Mouse (Mus musculus) neural tube, embryonic 14.5 days (tissue): ENCODE measurements around the gene Tomm5. TPM values are rescaled to one million over a fixed set of nuclear protein-coding genes. Genes with fewer than 3 reads are reported as not detected.

Source experiments
- ATAC-seq: fragments of 200-750 bp; cut with Nextera tagmentation; 2 replicates; pipeline ENCODE4 v1.8.0; 2017; ENCODE audit warnings: low read depth, mild to moderate bottlenecking, moderate TSS enrichment, moderate library complexity
- H3K27ac ChIP-seq: fragments of 300-500 bp; sonication (generic); 2 replicates; pipeline ENCODE4 v1.5.1; 2014; ENCODE audit warnings: low read depth, mild to moderate bottlenecking, control low read depth, low read length, moderate library complexity, mixed read lengths
- H3K27me3 ChIP-seq: fragments of 300-500 bp; sonication (generic); 2 replicates; pipeline ENCODE4 v1.6.1; 2014; ENCODE audit warnings: low read length; ENCODE audit not compliant: control insufficient read depth, insufficient read depth
- H3K36me3 ChIP-seq: fragments of 300-500 bp; sonication (generic); 2 replicates; pipeline ENCODE4 v1.6.1; 2014; ENCODE audit warnings: low read length, mixed read lengths; ENCODE audit not compliant: control insufficient read depth, insufficient read depth
- H3K4me1 ChIP-seq: fragments of 300-500 bp; sonication (generic); 2 replicates; pipeline ENCODE4 v1.6.1; 2014; ENCODE audit warnings: low read length; ENCODE audit not compliant: control insufficient read depth, insufficient read depth
- H3K4me2 ChIP-seq: fragments of 300-500 bp; sonication (generic); 2 replicates; pipeline ENCODE4 v1.6.1; 2014; ENCODE audit warnings: mild to moderate bottlenecking, low read depth, low read length, control low read depth
- H3K4me3 ChIP-seq: fragments of 300-500 bp; sonication (generic); 2 replicates; pipeline ENCODE4 v1.5.1; 2014; ENCODE audit warnings: low read depth, low read length, control low read depth, mixed read lengths
- H3K9ac ChIP-seq: fragments of 300-500 bp; sonication (generic); replicated peaks from 2 replicates; pipeline ENCODE4 v1.6.1; 2014; ENCODE audit warnings: low read depth, mild to moderate bottlenecking, control low read depth, low read length, mixed read lengths
- H3K9me3 ChIP-seq: fragments of 300-500 bp; sonication (generic); 2 replicates; pipeline ENCODE4 v1.6.1; 2016; ENCODE audit warnings: low read length; ENCODE audit not compliant: control insufficient read depth
- WGBS: fragments of 180-500 bp; shearing (Covaris S2); extraction: QIAGEN DNeasy Blood & Tissue Kit; methylation state at CpG from one replicate; pipeline ENCODE4 v1.1.7; 2014; 5-methylcytosine and 5-hydroxymethylcytosine counted together
- polyA plus RNA-seq: library from polyadenylated mRNA; unstranded; fragments of >200 nt; fragmentation: Nextera tagmentation; extraction: Ambion mirVana; gene quantifications from 2 replicates; pipeline ENCODE4 v1.2.1, GENCODE M21; 2014

Gene Tomm5
- polyA plus RNA-seq, 1 experiment from 2014 or later = 166 TPM

- no peak for ATAC-seq
- H3K27me3 ChIP-seq = no peaks in the 10 kb centered on the region
- H3K9me3 ChIP-seq = no peaks in the 10 kb centered on the region
- H3K27ac ChIP-seq = no peak overlapping the region
- peaks cover 10% of the 10 kb centered on the region; the same call in 1 of the 2 replicates for H3K36me3 ChIP-seq
- H3K4me1 ChIP-seq = peaks cover 8% of the 10 kb centered on the region
- no peak overlapping the region for H3K4me2 ChIP-seq
- no peak overlapping the region for H3K9ac ChIP-seq
- 63% methylated on average over 8 of the region's 8 CpGs for WGBS
- no peak overlapping the region for H3K4me3 ChIP-seq
These were observed 669 bp upstream of the Tomm5 start for GRCm38 (mm10) chr4:45108456-45109110.

GRCm38 (mm10) chr4:45107066-45107465 is 848 bp downstream of the Tomm5 start:
- ATAC-seq = no peak
- H3K27ac ChIP-seq = no peak overlapping the region
- H3K9me3 ChIP-seq = no peaks in the 10 kb centered on the region
- peak overlapping the region; percentile 70 for H3K4me3 ChIP-seq
- 10% methylated on average over 4 of the region's 4 CpGs for WGBS
- no peaks in the 10 kb centered on the region for H3K27me3 ChIP-seq
- H3K9ac ChIP-seq = peak overlapping the region; percentile 72
- peaks cover 11% of the 10 kb centered on the region; the same call in 1 of the 2 replicates for H3K36me3 ChIP-seq
- peak overlapping the region; percentile 81 for H3K4me2 ChIP-seq
- peaks cover 8% of the 10 kb centered on the region for H3K4me1 ChIP-seq

- ATAC-seq = no peak
- Histone ChIP-seq H3K4me1 (peaks cover 8% of the 10 kb centered on the region), H3K27ac (no peak overlapping the region), H3K27me3 (no peaks in the 10 kb centered on the region), H3K4me3 (no peak overlapping the region), H3K4me2 (peak overlapping the region; percentile 81; the same call in 1 of the 2 replicates), H3K9ac (no peak overlapping the region), H3K9me3 (no peaks in the 10 kb centered on the region), H3K36me3 (peaks cover 14% of the 10 kb centered on the region; the same call in 1 of the 2 replicates)
- 77% methylated on average over 5 of the region's 5 CpGs for WGBS
These were observed 1.5 kb downstream of the Tomm5 start for GRCm38 (mm10) chr4:45106409-45106808.

GRCm38 (mm10) chr4:45097198-45097872 is 10.6 kb downstream of the Tomm5 start:
- ATAC-seq = no peak
- Histone ChIP-seq H3K4me2 (no peak overlapping the region), H3K4me1 (no peaks in the 10 kb centered on the region), H3K36me3 (peaks cover 7% of the 10 kb centered on the region; the same call in 1 of the 2 replicates), H3K4me3 (no peak overlapping the region), H3K9me3 (no peaks in the 10 kb centered on the region), H3K9ac (no peak overlapping the region), H3K27me3 (no peaks in the 10 kb centered on the region), H3K27ac (no peak overlapping the region)
- 27% methylated on average over 7 of the region's 7 CpGs for WGBS

- Histone ChIP-seq H3K4me3 (peak overlapping the region; percentile 97), H3K4me2 (peak overlapping the region; percentile 69), H3K36me3 (no peaks in the 10 kb centered on the region), H3K27me3 (no peaks in the 10 kb centered on the region; the same call in 1 of the 2 replicates), H3K9ac (no peak overlapping the region), H3K4me1 (0 out of 2 replicates have a peak, but pooled peaks cover 4% of the 10 kb centered on the region), H3K9me3 (no peaks in the 10 kb centered on the region), H3K27ac (no peak overlapping the region)
- peak; percentile 7; the same call in 1 of the 2 replicates for ATAC-seq
- 50% methylated on average over 8 of the region's 8 CpGs for WGBS
These were observed 23.0 kb downstream of the Tomm5 start for GRCm38 (mm10) chr4:45084895-45085290.

GRCm38 (mm10) chr4:45084021-45084894 is 23.7 kb downstream of the Tomm5 start, which contains the start of gene Fbxo10:
Fbxo10 (minus strand) TSS chr4:45084604.
- ATAC-seq = peak; percentile 90
- Histone ChIP-seq H3K9me3 (no peaks in the 10 kb centered on the region), H3K36me3 (no peaks in the 10 kb centered on the region), H3K4me1 (0 out of 2 replicates have a peak, but pooled peaks cover 4% of the 10 kb centered on the region), H3K27me3 (no peaks in the 10 kb centered on the region; the same call in 1 of the 2 replicates), H3K27ac (peak within 1 kb of the TSS; percentile 79), H3K4me3 (peak within 1 kb of the TSS; percentile 97), H3K9ac (peak within 1 kb of the TSS; percentile 93), H3K4me2 (peak within 1 kb of the TSS; percentile 69)
- under 1% methylated on average over 75 of the region's 77 CpGs for WGBS

- Histone ChIP-seq H3K4me1 (0 out of 2 replicates have a peak, but pooled peaks cover 4% of the 10 kb centered on the region), H3K4me3 (peak overlapping the region; percentile 97), H3K27me3 (no peaks in the 10 kb centered on the region; the same call in 1 of the 2 replicates), H3K9ac (peak overlapping the region; percentile 93; the same call in 1 of the 2 replicates), H3K36me3 (no peaks in the 10 kb centered on the region), H3K4me2 (peak overlapping the region; percentile 69), H3K9me3 (no peaks in the 10 kb centered on the region), H3K27ac (no peak overlapping the region; the same call in 1 of the 2 replicates)
- WGBS = 1% methylated on average over 8 of the region's 8 CpGs
- no peak for ATAC-seq
These were observed 24.4 kb downstream of the Tomm5 start for GRCm38 (mm10) chr4:45083487-45083886.

GRCm38 (mm10) chr4:45082951-45083350 is 25.0 kb downstream of the Tomm5 start:
- Histone ChIP-seq H3K27me3 (no peaks in the 10 kb centered on the region; the same call in 1 of the 2 replicates), H3K4me1 (0 out of 2 replicates have a peak, but pooled peaks cover 4% of the 10 kb centered on the region), H3K36me3 (no peaks in the 10 kb centered on the region), H3K4me2 (peak overlapping the region; percentile 69), H3K27ac (peak overlapping the region; percentile 40; the same call in 1 of the 2 replicates), H3K9ac (peak overlapping the region; percentile 93; the same call in 1 of the 2 replicates), H3K9me3 (no peaks in the 10 kb centered on the region), H3K4me3 (peak overlapping the region; percentile 97)
- 59% methylated on average over 9 of the region's 9 CpGs for WGBS
- ATAC-seq = no peak
